Mouse (Mus musculus) thymus, postnatal 0 days (tissue): ENCODE results near the gene Wrap73. TPM values are rescaled to one million over a fixed set of nuclear protein-coding genes. Genes with fewer than 3 reads are reported as not detected.

Experiments used
- DNase-seq: peaks from one replicate; pipeline ENCODE4 v3.0.0-alpha.2; 2015; ENCODE audit warnings: low spot score
- polyA plus RNA-seq: library from polyadenylated mRNA; unstranded; fragments of >200 nt; fragmentation: Nextera tagmentation; extraction: Ambion mirVana; gene quantifications from 2 replicates; pipeline ENCODE4 v1.2.1, GENCODE M21; 2015

The Wrap73 gene
- 37.0 and 38.8 TPM in 2 replicates for polyA plus RNA-seq

- peak; percentile 89 for DNase-seq
Observed at GRCm38 (mm10) chr4:154142211-154143040, at the start of gene Wrap73. Gene Wrap73 (plus strand): TSS chr4:154142372.

- DNase-seq, result peak; percentile 11
Observed at GRCm38 (mm10) chr4:154093210-154093609, 49.0 kb upstream of the Wrap73 start.

- no peak for DNase-seq
Observed at GRCm38 (mm10) chr4:154096111-154096510, 46.1 kb upstream of the Wrap73 start.

GRCm38 (mm10) chr4:154099361-154099760 is 42.8 kb upstream of the Wrap73 start:
- DNase-seq, result no peak

- DNase-seq, result no peak
Observed at GRCm38 (mm10) chr4:154103386-154103785, 38.8 kb upstream of the Wrap73 start.

- no peak for DNase-seq
Observed at GRCm38 (mm10) chr4:154103912-154104311, 38.3 kb upstream of the Wrap73 start.

GRCm38 (mm10) chr4:154105381-154106001 is 36.7 kb upstream of the Wrap73 start:
- peak; percentile 62 for DNase-seq

GRCm38 (mm10) chr4:154106497-154107061 is 35.6 kb upstream of the Wrap73 start:
- DNase-seq, result no peak

- DNase-seq, result no peak
Observed at GRCm38 (mm10) chr4:154109216-154109849, 32.8 kb upstream of the Wrap73 start.

- DNase-seq, result no peak
Observed at GRCm38 (mm10) chr4:154109850-154110243, 32.3 kb upstream of the Wrap73 start.

GRCm38 (mm10) chr4:154116421-154116820 is 25.8 kb upstream of the Wrap73 start:
- no peak for DNase-seq

GRCm38 (mm10) chr4:154118782-154119181 is 23.4 kb upstream of the Wrap73 start:
- DNase-seq, result no peak

- DNase-seq, result no peak
Observed at GRCm38 (mm10) chr4:154119208-154119607, 23.0 kb upstream of the Wrap73 start.

GRCm38 (mm10) chr4:154121800-154122199 is 20.4 kb upstream of the Wrap73 start:
- DNase-seq, result no peak

- DNase-seq, result no peak
Observed at GRCm38 (mm10) chr4:154122374-154122773, 19.8 kb upstream of the Wrap73 start.

GRCm38 (mm10) chr4:154123553-154123952 is 18.6 kb upstream of the Wrap73 start:
- no peak for DNase-seq

GRCm38 (mm10) chr4:154125202-154125601 is 17.0 kb upstream of the Wrap73 start:
- DNase-seq, result no peak

GRCm38 (mm10) chr4:154127273-154127672 is 14.9 kb upstream of the Wrap73 start:
- no peak for DNase-seq

- DNase-seq, result no peak
Observed at GRCm38 (mm10) chr4:154129950-154130349, 12.2 kb upstream of the Wrap73 start.

- DNase-seq, result no peak
Observed at GRCm38 (mm10) chr4:154131894-154132293, 10.3 kb upstream of the Wrap73 start.

- DNase-seq, result no peak
Observed at GRCm38 (mm10) chr4:154134803-154135202, 7.4 kb upstream of the Wrap73 start.

- DNase-seq, result no peak
Observed at GRCm38 (mm10) chr4:154137139-154137538, 5.0 kb upstream of the Wrap73 start.
